Mouse (Mus musculus) G1E (cell line): ENCODE measurements at regions not wholly inside any gene's neighbourhood (a gene's known extent, or its start where the extent isn't known, plus 50 kb on each side); places are given as distances from the start of the nearest gene placed in this dataset.

Experiments
- ATAC-seq: 2 replicates; pipeline ENCODE4 v1.8.0; 2016; ENCODE audit warnings: mild to moderate bottlenecking; ENCODE audit not compliant: insufficient number of reproducible peaks, poor library complexity, low FRiP score, severe bottlenecking; ENCODE audit errors: extremely low read depth
- DNase-seq: peaks from one replicate; pipeline ENCODE4 v3.0.0; 2012; ENCODE audit warnings: low spot score
- H3K27me3 ChIP-seq: 2 replicates; pipeline ENCODE4 v1.6.1; 2012; ENCODE audit warnings: mild to moderate bottlenecking, low read length, inconsistent platforms; ENCODE audit not compliant: insufficient read depth
- H3K36me3 ChIP-seq: replicated peaks from 2 replicates; pipeline ENCODE3; 2012; ENCODE audit warnings: mild to moderate bottlenecking, inconsistent platforms
- H3K4me1 ChIP-seq: 2 replicates; pipeline ENCODE4 v1.6.1; 2012; ENCODE audit warnings: low read depth, low read length, inconsistent platforms, mixed read lengths; ENCODE audit not compliant: insufficient read depth
- H3K4me3 ChIP-seq: 2 replicates; pipeline ENCODE4 v1.5.1; 2012; ENCODE audit warnings: low read depth, mild to moderate bottlenecking, inconsistent platforms, low read length, moderate library complexity, mixed read lengths
- H3K9me3 ChIP-seq: replicated peaks from 2 replicates; pipeline ENCODE4 v1.6.1; 2012; ENCODE audit warnings: inconsistent platforms
- CTCF ChIP-seq: IDR thresholded peaks from 2 replicates; pipeline ENCODE4 v1.5.1; 2012; ENCODE audit warnings: low read depth, low read length, inconsistent platforms, mixed read lengths
- GATA1 ChIP-seq: IDR thresholded peaks from 2 replicates; pipeline ENCODE4 v1.6.1; 2012; ENCODE audit warnings: borderline replicate concordance, low read length, inconsistent platforms, mixed read lengths
- GATA2 ChIP-seq: IDR thresholded peaks from 2 replicates; pipeline ENCODE4 v1.6.1; 2012; ENCODE audit warnings: low read depth, low read length, inconsistent platforms, borderline replicate concordance
- POLR2AphosphoS5 ChIP-seq: IDR thresholded peaks from 2 replicates; pipeline ENCODE4 v1.6.1; 2012; ENCODE audit warnings: low read depth, low read length, inconsistent platforms; ENCODE audit not compliant: insufficient replicate concordance
- TAL1 ChIP-seq: conservative IDR thresholded peaks from 2 replicates; pipeline ENCODE4 v1.6.1; 2012; ENCODE audit warnings: low read depth, low read length, inconsistent platforms, mixed read lengths

DNA sequence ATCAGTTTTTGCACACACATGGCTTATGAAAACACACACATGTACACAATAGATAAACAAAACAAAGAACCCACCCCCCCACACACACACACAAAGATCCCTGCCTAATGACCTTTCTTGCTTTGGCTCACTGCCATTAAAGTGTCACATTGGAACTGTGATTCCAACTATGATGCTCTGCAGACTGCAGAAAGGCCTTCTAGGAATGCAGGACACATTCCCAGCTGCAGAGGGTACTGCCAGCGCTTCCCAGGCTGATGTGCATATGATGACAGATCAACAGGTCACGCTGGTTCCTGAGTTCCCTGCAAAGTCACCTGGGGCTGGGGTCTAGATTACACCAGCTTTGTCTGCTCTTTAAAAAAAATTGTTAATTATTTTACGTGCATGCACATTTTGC is 68.1 kb upstream of the Ppm1j start:
- no peak for DNase-seq
- TF ChIP-seq TAL1 (no peak), GATA1 (no peak), CTCF (no peak), GATA2 (no peak), POLR2AphosphoS5 (no peak)
- no peak for ATAC-seq
- peaks cover 11% of the 10 kb centered on the region for H3K4me1 ChIP-seq
- H3K9me3 ChIP-seq: no peaks in the 10 kb centered on the region
- H3K36me3 ChIP-seq: no peaks in the 10 kb centered on the region
- peaks cover 15% of the 10 kb centered on the region for H3K27me3 ChIP-seq
- no peak overlapping the region for H3K4me3 ChIP-seq

DNA sequence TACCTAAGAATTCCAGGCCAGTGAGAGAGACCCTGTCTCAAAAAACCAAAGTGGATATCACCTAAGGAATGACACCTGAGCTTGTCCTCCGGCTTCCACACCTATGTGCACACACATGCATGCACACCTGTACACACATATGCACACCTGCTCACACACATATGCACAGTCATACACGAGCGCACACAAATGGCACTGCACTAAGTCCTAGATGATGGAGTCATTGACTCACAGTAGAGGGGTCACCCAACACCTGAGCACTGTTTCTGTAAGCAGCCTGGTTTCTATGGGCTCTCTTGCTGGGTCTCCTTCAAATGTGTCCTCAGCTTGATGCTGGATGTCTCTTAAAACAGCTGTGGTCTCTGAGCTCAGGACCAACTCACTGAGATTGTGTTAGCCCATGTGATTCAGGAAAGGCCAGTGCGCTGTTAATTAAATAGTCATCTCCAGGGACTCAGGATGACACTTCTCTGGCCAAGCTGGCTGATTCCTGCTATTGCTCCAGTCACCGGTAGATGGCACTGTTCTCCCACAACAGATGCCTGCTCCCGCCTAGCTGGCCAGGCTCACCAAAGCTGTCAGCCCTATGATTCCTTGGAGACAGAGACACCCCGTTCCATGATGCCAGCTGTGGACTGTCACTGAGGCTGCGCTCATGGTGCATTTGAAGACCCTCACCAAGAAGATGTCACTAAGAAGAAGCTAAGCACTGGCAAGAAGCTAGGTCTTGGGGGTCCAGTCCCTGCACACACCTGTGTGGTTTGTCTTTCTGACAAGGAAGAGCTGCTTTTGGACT is 66.8 kb upstream of the Ppm1j start:
- H3K9me3 ChIP-seq: no peaks in the 10 kb centered on the region
- peaks cover 15% of the 10 kb centered on the region for H3K4me1 ChIP-seq
- H3K36me3 ChIP-seq: no peaks in the 10 kb centered on the region
- peaks cover 10% of the 10 kb centered on the region for H3K27me3 ChIP-seq
- no peak for TF ChIP-seq POLR2AphosphoS5
- no peak for TF ChIP-seq GATA2
- no peak for TF ChIP-seq GATA1
- peak; percentile 92 for TF ChIP-seq CTCF
- TF ChIP-seq TAL1: no peak
- DNase-seq (peak; percentile 73), ATAC-seq (peak; percentile 49)
- H3K4me3 ChIP-seq: no peak overlapping the region; the same call in 1 of the 2 replicates

DNA sequence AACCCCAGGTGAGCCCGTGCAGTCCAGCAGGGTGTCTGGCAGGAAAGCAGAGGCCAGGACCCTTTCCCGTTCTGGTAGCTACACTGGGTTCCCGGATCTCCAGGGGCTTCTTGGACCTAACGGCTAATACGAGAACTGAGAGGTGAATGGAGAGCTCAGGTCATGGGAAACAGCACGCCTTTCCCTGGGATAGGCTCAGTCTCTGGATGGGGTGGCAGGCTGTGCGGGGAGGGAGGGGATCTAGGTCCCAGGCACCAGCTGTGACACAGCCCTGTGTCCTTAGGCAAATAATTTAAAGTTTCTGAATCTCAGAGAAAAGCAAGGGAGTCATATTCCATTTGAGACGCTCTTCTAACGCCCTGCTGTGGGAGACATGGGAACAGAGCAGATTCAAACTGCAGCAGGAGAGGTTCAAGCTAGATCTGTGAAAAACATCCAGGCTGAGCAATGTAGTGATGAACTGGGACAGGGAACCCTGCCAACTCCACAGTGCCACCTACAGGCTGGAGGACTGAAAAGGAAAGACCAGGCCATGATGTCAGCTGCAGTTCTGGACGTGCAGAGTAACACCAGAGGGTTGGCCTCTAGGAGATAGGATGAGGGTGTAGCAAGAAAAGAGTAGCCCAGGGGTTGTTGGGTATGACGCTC is 66.1 kb upstream of the Ppm1j start:
- Histone ChIP-seq H3K36me3 (no peaks in the 10 kb centered on the region), H3K27me3 (peaks cover 10% of the 10 kb centered on the region), H3K4me1 (peaks cover 15% of the 10 kb centered on the region), H3K4me3 (peak overlapping the region; percentile 13; the same call in 1 of the 2 replicates), H3K9me3 (no peaks in the 10 kb centered on the region)
- peak; percentile 20 for DNase-seq
- TF ChIP-seq POLR2AphosphoS5: no peak
- TF ChIP-seq GATA1: no peak
- TF ChIP-seq CTCF: peak; percentile 59
- TF ChIP-seq TAL1: no peak
- no peak for TF ChIP-seq GATA2
- no peak for ATAC-seq
